Mouse (Mus musculus) heart, postnatal 0 days (tissue): ENCODE measurements at regions not wholly inside any gene's neighbourhood (a gene's known extent, or its start where the extent isn't known, plus 50 kb on each side); places are given as distances from the start of the nearest gene placed in this dataset.

Experiments
- CTCF ChIP-seq: IDR thresholded peaks from 2 replicates; pipeline ENCODE4 v1.5.1; 2016; ENCODE audit warnings: antibody characterized with exemption, control low read depth, low read depth
- EP300 ChIP-seq: IDR thresholded peaks from 2 replicates; pipeline ENCODE4 v1.6.1; 2016; ENCODE audit warnings: antibody characterized with exemption, low read depth

DNA sequence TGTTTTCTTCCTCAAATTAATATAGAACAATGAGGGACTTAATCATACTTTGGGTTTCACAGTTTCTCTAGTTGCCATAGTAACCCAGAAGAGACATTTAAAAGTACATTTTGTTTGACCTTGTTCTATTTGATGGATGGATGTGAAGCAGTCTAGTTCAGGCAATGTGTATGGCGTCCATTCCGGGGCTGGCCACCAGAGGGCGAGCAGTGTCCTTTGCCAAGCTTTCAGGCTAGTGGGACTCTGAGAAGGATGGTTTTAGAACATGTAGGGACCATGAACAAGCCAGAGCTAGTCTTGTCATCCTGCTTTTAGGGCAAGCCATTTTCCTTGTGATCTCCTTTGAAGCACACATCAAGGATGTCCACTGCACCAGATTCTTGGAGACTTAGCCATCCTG is 74.8 kb upstream of the Mki67 start:
- TF ChIP-seq CTCF (peak; percentile 93), EP300 (no peak)
